Mouse (Mus musculus) forebrain, postnatal 0 days (tissue): ENCODE data around the gene Cdc42ep3. TPM values are rescaled to one million over a fixed set of nuclear protein-coding genes. Genes with fewer than 3 reads are reported as not detected.

ENCODE experiments used
- ATAC-seq: fragments of 200-750 bp; cut with Nextera tagmentation; 2 replicates; pipeline ENCODE4 v1.8.0; 2017; ENCODE audit warnings: mild to moderate bottlenecking, moderate library complexity
- DNase-seq: peaks from one replicate; pipeline ENCODE4 v3.0.0-alpha.2; 2015
- H3K27ac ChIP-seq: fragments of 300-500 bp; sonication (generic); 2 replicates; pipeline ENCODE4 v1.5.1; 2014; ENCODE audit warnings: low read depth, mild to moderate bottlenecking, antibody characterized with exemption, low read length, moderate library complexity, mixed read lengths
- H3K27me3 ChIP-seq: fragments of 300-500 bp; sonication (generic); 2 replicates; pipeline ENCODE4 v1.6.1; 2014; ENCODE audit warnings: mild to moderate bottlenecking, low read length, mixed read lengths; ENCODE audit not compliant: insufficient read depth
- H3K36me3 ChIP-seq: fragments of 300-500 bp; sonication (generic); 2 replicates; pipeline ENCODE4 v1.6.1; 2014; ENCODE audit warnings: mild to moderate bottlenecking, moderate library complexity; ENCODE audit not compliant: insufficient read depth
- H3K4me1 ChIP-seq: fragments of 300-500 bp; sonication (generic); 2 replicates; pipeline ENCODE4 v1.6.1; 2014; ENCODE audit warnings: antibody characterized with exemption; ENCODE audit not compliant: insufficient read depth
- H3K4me2 ChIP-seq: fragments of 300-500 bp; sonication (generic); 2 replicates; pipeline ENCODE4 v1.6.1; 2014; ENCODE audit warnings: low read depth, mild to moderate bottlenecking, moderate library complexity
- H3K4me3 ChIP-seq: fragments of 300-500 bp; sonication (generic); 2 replicates; pipeline ENCODE4 v1.5.1; 2014; ENCODE audit warnings: low read depth, low read length, mixed read lengths
- H3K9ac ChIP-seq: fragments of 300-500 bp; sonication (generic); 2 replicates; pipeline ENCODE4 v1.6.1; 2014; ENCODE audit warnings: mild to moderate bottlenecking
- H3K9me3 ChIP-seq: fragments of 300-500 bp; sonication (generic); 2 replicates; pipeline ENCODE4 v1.6.1; 2016; ENCODE audit warnings: low read length
- CTCF ChIP-seq: sonication (generic); IDR thresholded peaks from 2 replicates; pipeline ENCODE4 v1.5.1; 2016; ENCODE audit warnings: antibody characterized with exemption, control low read depth, low read depth
- WGBS: fragments of 180-500 bp; shearing (Covaris S2); extraction: QIAGEN DNeasy Blood & Tissue Kit; methylation state at CpG from one replicate; pipeline ENCODE4 v1.1.7; 2014; 5-methylcytosine and 5-hydroxymethylcytosine counted together
- polyA plus RNA-seq: library from polyadenylated mRNA; unstranded; fragments of >200 nt; fragmentation: Nextera tagmentation; extraction: Ambion mirVana; gene quantifications from 2 replicates; pipeline ENCODE4 v1.2.1, GENCODE M21; 2015
- total RNA-seq: library from RNA; depleted of rRNA; stranded (reverse); fragments of >200 nt; gene quantifications from 2 replicates; pipeline ENCODE4 v1.2.3, GENCODE M21; 2014

Cdc42ep3 gene
- total and polyA plus RNA-seq, 2 experiments from 2014 or later, result 38.6 to 54.8 TPM

- H3K4me3 ChIP-seq, result no peak overlapping the region
- no peak for TF ChIP-seq CTCF
- ATAC-seq (no peak), DNase-seq (no peak)
- no peaks in the 10 kb centered on the region for H3K27me3 ChIP-seq
- H3K9me3 ChIP-seq, result no peaks in the 10 kb centered on the region
- no peak overlapping the region for H3K4me2 ChIP-seq
- H3K36me3 ChIP-seq, result peaks cover 12% of the 10 kb centered on the region; the same call in 1 of the 2 replicates
- H3K27ac ChIP-seq, result no peak overlapping the region
- 88% methylated on average over 25 of the region's 25 CpGs for WGBS
- H3K9ac ChIP-seq, result no peak overlapping the region
- no peaks in the 10 kb centered on the region for H3K4me1 ChIP-seq
Measured at GRCm38 (mm10) chr17:79345001-79345709, 9.7 kb downstream of the Cdc42ep3 start.

- TF ChIP-seq CTCF, result no peak
- Histone ChIP-seq H3K4me2 (no peak overlapping the region), H3K9me3 (no peaks in the 10 kb centered on the region), H3K4me1 (no peaks in the 10 kb centered on the region), H3K27me3 (no peaks in the 10 kb centered on the region), H3K27ac (no peak overlapping the region), H3K4me3 (no peak overlapping the region), H3K36me3 (peaks cover 11% of the 10 kb centered on the region; the same call in 1 of the 2 replicates), H3K9ac (no peak overlapping the region)
- DNase-seq, result no peak
- ATAC-seq, result no peak
- WGBS, result 60% methylated on average over 5 of the region's 5 CpGs
Measured at GRCm38 (mm10) chr17:79343334-79343946, 11.5 kb downstream of the Cdc42ep3 start.

- Histone ChIP-seq H3K4me2 (no peak overlapping the region), H3K9me3 (no peaks in the 10 kb centered on the region), H3K9ac (no peak overlapping the region), H3K36me3 (peaks cover 11% of the 10 kb centered on the region; the same call in 1 of the 2 replicates), H3K4me3 (no peak overlapping the region), H3K4me1 (no peaks in the 10 kb centered on the region; the same call in 1 of the 2 replicates), H3K27ac (no peak overlapping the region), H3K27me3 (no peaks in the 10 kb centered on the region)
- ATAC-seq (no peak), DNase-seq (no peak)
- WGBS, result 43% methylated on average over 3 of the region's 3 CpGs
- no peak for TF ChIP-seq CTCF
Measured at GRCm38 (mm10) chr17:79342639-79343333, 12.1 kb downstream of the Cdc42ep3 start.

- H3K27ac ChIP-seq, result no peak overlapping the region
- ATAC-seq (no peak), DNase-seq (no peak)
- no peaks in the 10 kb centered on the region for H3K9me3 ChIP-seq
- 70% methylated on average over 7 of the region's 7 CpGs for WGBS
- H3K36me3 ChIP-seq, result peaks cover 11% of the 10 kb centered on the region
- no peak overlapping the region for H3K4me3 ChIP-seq
- no peak overlapping the region for H3K9ac ChIP-seq
- H3K4me2 ChIP-seq, result no peak overlapping the region
- TF ChIP-seq CTCF, result no peak
- H3K27me3 ChIP-seq, result no peaks in the 10 kb centered on the region
- no peaks in the 10 kb centered on the region; the same call in 1 of the 2 replicates for H3K4me1 ChIP-seq
Measured at GRCm38 (mm10) chr17:79341946-79342470, 12.9 kb downstream of the Cdc42ep3 start.

- peaks cover 29% of the 10 kb centered on the region for H3K36me3 ChIP-seq
- no peak overlapping the region for H3K9ac ChIP-seq
- no peak overlapping the region for H3K4me2 ChIP-seq
- no peak for DNase-seq
- TF ChIP-seq CTCF, result no peak
- 83% methylated on average over 3 of the region's 3 CpGs for WGBS
- no peak overlapping the region for H3K4me3 ChIP-seq
- ATAC-seq, result no peak
- no peaks in the 10 kb centered on the region for H3K9me3 ChIP-seq
- H3K27ac ChIP-seq, result no peak overlapping the region
- no peaks in the 10 kb centered on the region for H3K27me3 ChIP-seq
- H3K4me1 ChIP-seq, result no peaks in the 10 kb centered on the region; the same call in 1 of the 2 replicates
Measured at GRCm38 (mm10) chr17:79337494-79337893, 17.4 kb downstream of the Cdc42ep3 start.

- no peak overlapping the region for H3K27ac ChIP-seq
- ATAC-seq (no peak), DNase-seq (no peak)
- H3K9me3 ChIP-seq, result no peaks in the 10 kb centered on the region
- 91% methylated on average over 11 of the region's 11 CpGs for WGBS
- no peaks in the 10 kb centered on the region; the same call in 1 of the 2 replicates for H3K4me1 ChIP-seq
- H3K36me3 ChIP-seq, result peaks cover 21% of the 10 kb centered on the region
- H3K4me3 ChIP-seq, result no peak overlapping the region
- H3K4me2 ChIP-seq, result no peak overlapping the region
- no peak overlapping the region for H3K9ac ChIP-seq
- TF ChIP-seq CTCF, result no peak
- H3K27me3 ChIP-seq, result no peaks in the 10 kb centered on the region
Measured at GRCm38 (mm10) chr17:79334701-79335100, 20.2 kb downstream of the Cdc42ep3 start.

- Histone ChIP-seq H3K9me3 (no peaks in the 10 kb centered on the region), H3K27me3 (no peaks in the 10 kb centered on the region), H3K9ac (no peak overlapping the region), H3K27ac (no peak overlapping the region), H3K4me1 (no peaks in the 10 kb centered on the region; the same call in 1 of the 2 replicates), H3K36me3 (peaks cover 21% of the 10 kb centered on the region), H3K4me2 (no peak overlapping the region), H3K4me3 (no peak overlapping the region)
- ATAC-seq (no peak), DNase-seq (no peak)
- WGBS, result 90% methylated on average over 9 of the region's 9 CpGs
- no peak for TF ChIP-seq CTCF
Measured at GRCm38 (mm10) chr17:79333650-79334049, 21.2 kb downstream of the Cdc42ep3 start.
